Mouse (Mus musculus) limb, embryonic 15.5 days (tissue): Measurements from ENCODE around the gene Itga1. TPM values are rescaled to one million over a fixed set of nuclear protein-coding genes. Genes with fewer than 3 reads are reported as not detected.
A peak's percentile ranks its signal among the peaks of the same experiment; 100 is the strongest.

Experiments
- ATAC-seq: fragments of 200-750 bp; cut with Nextera tagmentation; 2 replicates; pipeline ENCODE4 v1.8.0; 2017; ENCODE audit warnings: low read depth, moderate TSS enrichment; ENCODE audit not compliant: insufficient number of reproducible peaks, low FRiP score, low TSS enrichment
- H3K27ac ChIP-seq: fragments of 300-500 bp; sonication (generic); 2 replicates; pipeline ENCODE4 v1.5.1; 2015; ENCODE audit warnings: moderate library complexity, mild to moderate bottlenecking, inconsistent platforms
- H3K27me3 ChIP-seq: fragments of 300-500 bp; sonication (generic); 2 replicates; pipeline ENCODE4 v1.6.1; 2015; ENCODE audit warnings: inconsistent platforms
- H3K36me3 ChIP-seq: fragments of 300-500 bp; sonication (generic); 2 replicates; pipeline ENCODE4 v1.6.1; 2015; ENCODE audit warnings: inconsistent platforms
- H3K4me1 ChIP-seq: fragments of 300-500 bp; sonication (generic); 2 replicates; pipeline ENCODE4 v1.6.1; 2015; ENCODE audit warnings: inconsistent platforms
- H3K4me2 ChIP-seq: fragments of 300-500 bp; sonication (generic); 2 replicates; pipeline ENCODE4 v1.6.1; 2015; ENCODE audit warnings: mild to moderate bottlenecking, inconsistent platforms
- H3K4me3 ChIP-seq: fragments of 300-500 bp; sonication (generic); 2 replicates; pipeline ENCODE4 v1.5.1; 2015; ENCODE audit warnings: mild to moderate bottlenecking, inconsistent platforms
- H3K9ac ChIP-seq: fragments of 300-500 bp; sonication (generic); 2 replicates; pipeline ENCODE4 v1.6.1; 2015; ENCODE audit warnings: inconsistent platforms
- H3K9me3 ChIP-seq: fragments of 300-500 bp; sonication (generic); 2 replicates; pipeline ENCODE4 v1.6.1; 2016; ENCODE audit warnings: inconsistent platforms
- WGBS: fragments of 180-500 bp; shearing (Covaris S2); methylation state at CpG from one replicate; pipeline ENCODE4 v1.1.7; 2015; 5-methylcytosine and 5-hydroxymethylcytosine counted together
- polyA plus RNA-seq: library from polyadenylated mRNA; unstranded; fragments of >200 nt; fragmentation: Nextera tagmentation; extraction: Ambion mirVana; gene quantifications from 2 replicates; pipeline ENCODE4 v1.2.1, GENCODE M21; 2015

Itga1 gene
- polyA plus RNA-seq = 11.4 and 12.6 TPM in 2 replicates

DNA sequence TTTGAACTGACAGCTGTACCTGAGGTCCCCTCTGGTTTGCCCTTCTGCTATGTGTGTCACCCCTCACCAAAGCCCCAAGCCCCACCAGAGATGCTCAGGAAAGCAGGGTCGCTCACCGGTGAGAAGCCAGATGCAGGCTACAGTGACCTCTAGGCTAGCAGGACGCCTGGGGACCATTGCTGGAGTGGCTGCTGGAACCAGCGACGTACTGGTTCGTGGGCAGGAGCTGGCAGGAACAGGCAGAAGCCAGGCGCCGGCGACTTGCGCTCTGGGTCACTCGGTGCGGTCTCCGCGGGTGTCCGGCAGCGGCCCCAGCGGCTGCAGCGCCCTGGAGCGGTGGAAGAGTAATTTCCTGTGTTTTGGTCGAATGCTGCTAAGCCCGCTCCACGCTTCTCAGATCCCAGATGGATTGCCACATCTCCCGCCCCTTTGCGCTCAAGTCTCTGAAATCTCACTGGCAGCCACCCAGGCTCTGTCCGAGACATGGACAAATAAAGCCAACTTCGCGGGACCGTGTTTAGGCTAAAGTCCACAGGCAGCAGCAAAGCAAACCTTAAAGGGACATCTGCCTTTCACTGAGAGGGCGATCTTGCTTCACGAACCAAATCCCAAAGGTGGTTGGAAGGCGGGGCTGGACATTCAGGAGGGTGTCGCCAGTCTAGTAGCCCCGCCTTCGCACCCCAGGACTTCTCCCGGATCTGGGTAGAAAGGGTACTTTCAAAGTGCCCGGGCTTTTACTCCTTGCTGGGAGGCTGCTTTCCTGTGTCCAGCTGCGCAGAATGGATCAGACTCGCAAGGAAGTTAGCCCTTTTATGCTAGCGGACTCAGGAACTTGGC, at the start of gene Itga1, which contains the start of gene Gm49395:
Itga1 (minus strand) TSS at position 610 of the 837 bp plus-strand sequence.
Gm49395 (minus strand) TSS at position 567 of the 837 bp plus-strand sequence.
- ATAC-seq = peak; percentile 69
- under 1% methylated on average over 39 of the region's 39 CpGs for WGBS
- peak within 1 kb of the TSS; percentile 80 for H3K27ac ChIP-seq

DNA sequence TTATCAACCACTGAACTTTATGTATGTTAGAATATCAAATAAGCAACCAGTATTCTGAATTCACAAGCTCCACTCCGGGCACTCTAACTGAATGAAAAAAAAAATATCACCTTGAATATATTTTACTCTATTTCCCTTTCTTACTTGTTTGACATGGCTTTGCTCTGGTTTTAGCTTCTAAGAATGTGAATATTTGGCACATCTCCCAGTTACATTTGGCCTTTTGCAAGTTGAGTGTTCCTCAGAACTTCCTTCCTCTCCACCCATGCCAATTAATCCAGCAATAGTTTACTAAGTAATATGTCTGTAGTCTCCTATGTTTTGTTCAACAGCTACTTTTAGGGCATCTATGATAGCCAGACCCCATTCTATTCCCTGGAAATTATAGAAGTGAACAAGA, 48.8 kb upstream of the Itga1 start:
- no peaks in the 10 kb centered on the region for H3K4me1 ChIP-seq
- H3K27ac ChIP-seq = no peak overlapping the region
- no peak overlapping the region for H3K4me2 ChIP-seq
- H3K9me3 ChIP-seq = no peaks in the 10 kb centered on the region
- H3K4me3 ChIP-seq = no peak overlapping the region
- H3K27me3 ChIP-seq = no peaks in the 10 kb centered on the region
- H3K9ac ChIP-seq = no peak overlapping the region
- no peak for ATAC-seq
- H3K36me3 ChIP-seq = no peaks in the 10 kb centered on the region
- 90% methylated on average over 1 of the region's 1 CpGs for WGBS

More for the DNA sequence above, at the start of gene Itga1, which contains the start of gene Gm49395:
- H3K4me3 ChIP-seq = peak within 1 kb of the TSS; percentile 58
- H3K9ac ChIP-seq = peak within 1 kb of the TSS; percentile 49
- no peaks in the 10 kb centered on the region for H3K9me3 ChIP-seq
- H3K4me1 ChIP-seq = peaks cover 10% of the 10 kb centered on the region; the same call in 1 of the 2 replicates
- no peaks in the 10 kb centered on the region for H3K36me3 ChIP-seq
- no peaks in the 10 kb centered on the region for H3K27me3 ChIP-seq
- H3K4me2 ChIP-seq = peak within 1 kb of the TSS; percentile 91

DNA sequence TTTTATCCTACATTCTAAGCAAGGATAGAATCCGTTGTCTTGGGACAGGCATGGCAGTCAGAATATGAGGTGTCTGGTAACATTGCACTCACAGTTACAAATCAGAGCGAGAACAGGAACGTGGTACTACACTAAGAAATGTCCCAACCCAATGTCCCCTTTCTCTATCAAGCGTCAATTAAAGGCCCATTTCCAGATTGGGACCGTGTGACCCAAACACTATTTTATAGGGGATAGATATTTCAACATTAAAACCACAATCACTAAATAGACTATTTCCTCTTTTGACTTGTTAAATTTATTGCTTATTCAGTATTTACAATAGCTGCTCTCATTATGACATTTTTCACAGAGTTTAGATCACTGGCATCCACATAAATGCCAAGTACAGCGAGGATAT, 48.1 kb upstream of the Itga1 start:
- Histone ChIP-seq H3K4me3 (no peak overlapping the region), H3K9me3 (no peaks in the 10 kb centered on the region), H3K4me2 (no peak overlapping the region), H3K27ac (no peak overlapping the region), H3K9ac (no peak overlapping the region), H3K4me1 (no peaks in the 10 kb centered on the region), H3K36me3 (no peaks in the 10 kb centered on the region), H3K27me3 (no peaks in the 10 kb centered on the region)
- ATAC-seq = no peak
- WGBS = 78% methylated on average over 6 of the region's 6 CpGs

DNA sequence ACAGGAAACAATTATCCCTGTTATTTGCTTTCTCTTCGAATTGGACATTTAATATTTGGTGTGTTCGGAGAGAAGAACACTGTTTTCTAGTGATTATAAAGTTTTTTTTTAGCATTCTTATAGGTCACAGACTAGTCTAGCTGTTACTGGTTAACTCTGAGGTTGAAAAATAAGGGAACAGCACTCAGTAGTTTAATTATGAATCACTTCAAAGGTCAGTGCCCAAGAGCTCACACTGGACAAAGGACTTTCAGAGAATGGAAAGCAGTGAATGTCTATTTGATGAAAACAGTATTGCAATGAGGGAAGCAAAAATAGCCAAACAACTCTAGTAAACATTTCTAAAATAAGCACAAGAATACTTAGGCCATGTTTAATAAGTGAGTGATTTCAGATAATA, 41.8 kb upstream of the Itga1 start:
- Histone ChIP-seq H3K9ac (no peak overlapping the region), H3K4me3 (no peak overlapping the region), H3K27me3 (no peaks in the 10 kb centered on the region), H3K4me2 (no peak overlapping the region), H3K4me1 (no peaks in the 10 kb centered on the region), H3K9me3 (no peaks in the 10 kb centered on the region), H3K36me3 (no peaks in the 10 kb centered on the region), H3K27ac (no peak overlapping the region)
- ATAC-seq = no peak
- 81% methylated on average over 2 of the region's 2 CpGs for WGBS

DNA sequence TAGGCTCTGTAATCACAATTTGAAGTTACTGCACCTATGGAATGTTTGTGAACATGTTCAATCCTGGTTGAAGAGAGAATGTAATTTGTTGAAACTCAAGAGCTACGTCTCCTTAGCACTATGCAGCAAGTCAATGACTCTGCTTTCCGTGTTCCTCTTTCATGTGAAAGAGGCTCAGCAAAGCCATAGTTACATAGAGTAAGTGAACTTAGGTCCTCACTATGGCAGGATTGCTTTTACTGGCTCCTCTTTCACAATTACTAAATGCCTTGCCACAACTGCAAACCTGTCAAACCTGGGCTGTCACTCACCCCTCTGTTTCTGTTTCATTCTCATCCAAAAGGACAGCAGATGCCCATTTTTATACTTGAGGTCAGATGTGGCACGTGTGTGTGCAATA, 40.3 kb upstream of the Itga1 start:
- Histone ChIP-seq H3K27ac (no peak overlapping the region), H3K9ac (no peak overlapping the region), H3K27me3 (no peaks in the 10 kb centered on the region), H3K4me3 (no peak overlapping the region), H3K4me2 (no peak overlapping the region), H3K36me3 (no peaks in the 10 kb centered on the region), H3K9me3 (no peaks in the 10 kb centered on the region), H3K4me1 (no peaks in the 10 kb centered on the region)
- no peak for ATAC-seq
- WGBS = 77% methylated on average over 3 of the region's 3 CpGs

DNA sequence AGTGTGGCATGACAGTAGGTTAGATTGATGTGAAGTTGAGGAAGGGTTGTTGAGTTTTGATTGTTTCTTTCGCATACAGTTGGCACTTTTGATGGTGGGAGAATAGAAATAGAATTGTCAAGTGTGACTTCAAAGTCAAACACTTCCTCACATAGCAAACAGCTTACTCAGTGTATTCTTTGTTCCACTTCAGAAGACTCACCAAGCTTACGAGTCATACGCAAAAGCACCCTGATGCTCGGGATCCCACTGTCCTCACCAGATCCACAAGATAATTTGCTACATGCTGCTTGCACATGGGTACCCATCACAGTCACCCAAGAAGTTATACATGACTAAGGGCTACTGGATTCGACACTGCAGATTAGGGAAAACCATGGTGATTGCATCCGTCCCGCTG, 36.7 kb upstream of the Itga1 start:
- Histone ChIP-seq H3K27ac (no peak overlapping the region), H3K27me3 (no peaks in the 10 kb centered on the region), H3K36me3 (no peaks in the 10 kb centered on the region), H3K4me3 (no peak overlapping the region), H3K9ac (no peak overlapping the region), H3K4me1 (no peaks in the 10 kb centered on the region), H3K4me2 (no peak overlapping the region), H3K9me3 (no peaks in the 10 kb centered on the region)
- no peak for ATAC-seq
- WGBS = 89% methylated on average over 7 of the region's 7 CpGs

DNA sequence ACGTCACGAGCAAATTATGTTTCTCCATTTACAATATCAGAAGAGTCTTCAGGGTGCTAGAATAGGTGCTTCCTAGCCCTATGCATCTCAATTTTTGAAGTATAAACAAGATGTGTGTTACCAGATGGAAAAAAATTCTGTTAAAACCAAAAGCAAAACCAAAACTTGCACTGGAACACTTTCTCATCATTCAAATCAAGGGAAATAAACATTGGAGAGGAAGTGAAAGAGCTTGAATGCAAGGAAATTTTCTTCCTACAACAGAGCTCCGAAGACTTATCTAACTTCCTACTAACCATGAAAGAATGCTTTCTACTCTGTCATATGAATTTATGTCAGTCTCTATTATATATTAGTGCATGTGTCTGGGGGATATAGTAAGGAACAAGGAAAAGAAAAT, 35.0 kb upstream of the Itga1 start:
- H3K9ac ChIP-seq = no peak overlapping the region
- 84% methylated on average over 3 of the region's 3 CpGs for WGBS
- no peak for ATAC-seq

DNA sequence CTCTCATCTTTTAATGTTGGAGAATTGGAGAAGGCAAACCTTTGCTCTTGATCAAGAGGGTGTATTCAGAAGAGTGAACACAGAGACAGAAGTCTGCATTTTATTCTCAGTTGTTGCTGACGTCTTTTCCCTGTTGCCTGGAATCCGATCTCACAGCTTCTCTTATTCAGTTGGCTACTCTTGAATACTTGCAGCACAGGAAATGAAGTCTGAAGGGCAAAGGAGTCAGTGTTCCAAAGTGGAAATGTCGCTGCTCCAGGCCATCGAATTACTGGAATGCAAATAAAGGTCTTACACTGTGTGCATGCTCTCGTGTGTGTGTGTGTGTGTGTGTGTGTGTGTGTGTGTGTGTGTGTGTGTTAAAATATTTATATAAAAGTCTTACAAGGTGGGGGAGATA, 30.7 kb upstream of the Itga1 start:
- Histone ChIP-seq H3K9me3 (no peaks in the 10 kb centered on the region), H3K36me3 (no peaks in the 10 kb centered on the region), H3K27ac (no peak overlapping the region), H3K4me1 (no peaks in the 10 kb centered on the region), H3K4me3 (no peak overlapping the region), H3K27me3 (no peaks in the 10 kb centered on the region), H3K4me2 (no peak overlapping the region), H3K9ac (no peak overlapping the region)
- WGBS = 14% methylated on average over 5 of the region's 5 CpGs
- no peak for ATAC-seq

More for the DNA sequence above, 35.0 kb upstream of the Itga1 start:
- H3K4me3 ChIP-seq = no peak overlapping the region
- no peaks in the 10 kb centered on the region for H3K4me1 ChIP-seq
- no peak overlapping the region for H3K4me2 ChIP-seq
- no peaks in the 10 kb centered on the region for H3K36me3 ChIP-seq
- H3K9me3 ChIP-seq = no peaks in the 10 kb centered on the region
- H3K27me3 ChIP-seq = no peaks in the 10 kb centered on the region
- no peak overlapping the region for H3K27ac ChIP-seq

DNA sequence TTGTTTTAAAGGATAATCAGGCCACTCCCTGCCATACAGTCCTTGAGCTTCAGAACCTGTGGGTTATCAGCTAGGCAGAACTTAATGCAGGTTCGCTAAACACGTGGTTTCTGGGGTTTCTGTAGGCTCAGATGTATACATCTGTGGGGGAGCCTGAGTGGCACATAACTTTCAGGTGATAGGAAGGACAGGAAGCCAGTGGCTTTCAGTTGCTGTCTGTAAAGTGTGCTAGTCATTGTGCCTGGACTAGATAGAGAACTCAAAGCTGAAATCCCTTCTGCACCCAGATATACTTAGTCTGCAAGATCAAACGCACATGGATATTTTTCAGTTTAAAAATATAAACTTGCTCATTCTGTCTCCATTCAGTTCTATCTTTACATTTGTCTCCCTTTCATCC, 29.6 kb upstream of the Itga1 start:
- H3K36me3 ChIP-seq = no peaks in the 10 kb centered on the region

DNA sequence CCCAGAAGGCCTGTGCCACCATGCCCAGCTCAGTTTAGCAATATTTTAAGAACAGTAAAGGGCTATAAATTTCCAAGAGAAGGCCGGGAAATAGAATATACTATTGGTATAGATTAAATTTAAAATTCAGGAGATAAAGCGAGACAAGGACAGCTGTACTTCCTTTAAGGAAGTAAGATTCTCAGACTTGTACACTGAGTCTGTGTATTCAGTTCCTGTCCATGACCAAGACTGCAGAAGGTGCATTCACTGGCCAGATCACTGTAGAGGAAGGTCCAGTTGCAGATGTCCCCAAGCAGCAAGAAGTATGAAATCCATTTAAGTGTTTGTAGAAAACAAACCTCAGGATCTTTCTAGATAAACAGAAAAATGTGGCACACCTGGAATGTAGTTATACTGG, 28.3 kb upstream of the Itga1 start:
- Histone ChIP-seq H3K4me3 (no peak overlapping the region), H3K4me2 (no peak overlapping the region), H3K27ac (no peak overlapping the region), H3K4me1 (no peaks in the 10 kb centered on the region), H3K27me3 (no peaks in the 10 kb centered on the region), H3K9ac (no peak overlapping the region), H3K36me3 (no peaks in the 10 kb centered on the region), H3K9me3 (no peaks in the 10 kb centered on the region)
- no peak for ATAC-seq
- 83% methylated on average over 2 of the region's 2 CpGs for WGBS

More for the DNA sequence above, 29.6 kb upstream of the Itga1 start:
- WGBS = 73% methylated on average over 3 of the region's 3 CpGs
- no peaks in the 10 kb centered on the region for H3K9me3 ChIP-seq
- H3K27me3 ChIP-seq = no peaks in the 10 kb centered on the region
- no peaks in the 10 kb centered on the region for H3K4me1 ChIP-seq
- H3K27ac ChIP-seq = no peak overlapping the region
- H3K4me2 ChIP-seq = no peak overlapping the region
- H3K4me3 ChIP-seq = no peak overlapping the region
- no peak overlapping the region for H3K9ac ChIP-seq
- no peak for ATAC-seq

DNA sequence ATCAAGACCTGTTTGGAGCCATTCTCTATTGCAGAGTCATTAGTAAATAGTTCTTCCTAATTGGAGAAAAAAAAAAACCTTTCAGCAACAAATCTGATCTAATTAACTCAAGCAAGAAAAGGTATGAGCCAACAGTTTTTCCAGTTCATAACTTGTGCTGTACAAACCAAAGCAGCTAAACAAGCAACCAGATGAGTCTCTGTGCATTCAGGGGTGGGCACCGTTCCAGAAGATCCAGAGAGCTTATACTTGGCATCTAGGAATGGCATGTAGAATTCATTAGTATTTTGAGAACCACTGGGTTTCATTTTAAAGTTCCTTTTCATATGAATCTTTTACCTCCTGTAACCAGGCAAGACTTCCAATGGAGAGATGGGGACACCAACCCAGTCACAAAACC, 26.1 kb upstream of the Itga1 start:
- Histone ChIP-seq H3K27me3 (no peaks in the 10 kb centered on the region), H3K4me1 (no peaks in the 10 kb centered on the region), H3K9ac (no peak overlapping the region), H3K9me3 (no peaks in the 10 kb centered on the region), H3K36me3 (no peaks in the 10 kb centered on the region), H3K27ac (no peak overlapping the region), H3K4me2 (no peak overlapping the region), H3K4me3 (no peak overlapping the region)
- no peak for ATAC-seq
- 82% methylated on average over 1 of the region's 1 CpGs for WGBS

DNA sequence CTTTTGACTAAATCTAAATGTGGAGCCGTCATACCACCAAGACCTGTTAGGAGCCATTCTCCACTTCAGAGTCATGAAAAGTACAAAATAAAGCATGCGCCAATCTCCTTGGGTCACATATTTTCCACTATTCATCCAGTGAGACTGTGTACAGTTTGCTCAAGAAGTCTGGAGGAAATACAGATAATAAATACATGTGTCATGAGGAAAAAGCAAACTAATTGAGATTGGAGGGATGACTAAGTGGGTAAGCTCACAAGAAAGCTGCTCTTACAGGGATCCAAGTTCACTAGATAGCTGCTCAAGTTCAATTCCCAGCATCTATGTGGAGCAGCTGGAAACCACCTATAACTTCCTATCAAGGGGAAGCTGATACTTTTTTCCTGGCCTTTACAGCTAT, 24.8 kb upstream of the Itga1 start:
- H3K9me3 ChIP-seq = no peaks in the 10 kb centered on the region
- no peaks in the 10 kb centered on the region for H3K27me3 ChIP-seq
- H3K27ac ChIP-seq = no peak overlapping the region
- WGBS = 86% methylated on average over 2 of the region's 2 CpGs
- H3K4me2 ChIP-seq = no peak overlapping the region
- H3K9ac ChIP-seq = no peak overlapping the region
- ATAC-seq = no peak
- H3K36me3 ChIP-seq = no peaks in the 10 kb centered on the region
- no peaks in the 10 kb centered on the region for H3K4me1 ChIP-seq
- H3K4me3 ChIP-seq = no peak overlapping the region
